Mouse (Mus musculus): ENCODE results near the gene Rbbp4. TPM values are rescaled to one million over a fixed set of nuclear protein-coding genes. Genes with fewer than 3 reads are reported as not detected.

Rbbp4 gene
- polyA plus RNA-seq, 1 experiment from 2014 or later: 644 TPM

- Histone ChIP-seq H3K27ac (replicated peaks; ENCODE audit: low read depth, low read length) (no peak overlapping the region), H3K9ac (ENCODE audit: low read length) (no peak overlapping the region), H3K27me3 (ENCODE audit: control insufficient read depth, insufficient read depth, low read length) (no peaks in the 10 kb centered on the region), H3K36me3 (ENCODE audit: control insufficient read depth, insufficient read depth, low read length) (peaks cover 6% of the 10 kb centered on the region), H3K4me1 (ENCODE audit: control insufficient read depth, insufficient read depth, low read length) (no peaks in the 10 kb centered on the region), H3K9me3 (ENCODE audit: control insufficient read depth, low read length) (no peaks in the 10 kb centered on the region), H3K4me2 (ENCODE audit: low read depth, severe bottlenecking) (no peak overlapping the region), H3K4me3 (ENCODE audit: low read depth, low read length) (no peak overlapping the region)
- ATAC-seq (ENCODE audit: insufficient number of reproducible peaks, low FRiP score, low TSS enrichment, low read depth): no peak
- 79% methylated on average over 2 of the region's 2 CpGs for WGBS
- no peak for DNase-seq (ENCODE audit: low spot score)
Observed at GRCm38 (mm10) chr4:129342705-129343104, 7.5 kb upstream of the Rbbp4 start.

DNA sequence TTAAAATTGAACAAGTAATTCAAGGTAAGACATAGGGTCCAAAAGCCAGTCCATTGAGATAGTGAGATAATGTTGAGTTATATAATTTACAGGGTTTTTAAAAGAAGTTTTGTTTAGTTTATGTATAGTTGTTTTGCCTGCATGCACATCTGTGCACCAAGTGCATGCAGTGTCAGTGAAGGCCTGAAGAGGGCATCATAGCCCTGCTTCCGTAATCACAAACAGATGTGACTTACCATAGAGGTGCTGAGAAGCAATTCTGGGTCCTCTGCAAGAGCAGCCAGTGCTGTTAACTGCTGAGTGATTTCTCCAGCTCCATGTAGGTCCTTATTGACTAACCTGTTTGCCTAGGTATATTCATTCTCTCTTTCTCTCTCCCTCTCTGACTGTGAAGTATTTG lies 6.7 kb upstream of the Rbbp4 start:
- H3K27ac ChIP-seq (replicated peaks; ENCODE audit: low read depth, low read length): no peak overlapping the region
- H3K9ac ChIP-seq (ENCODE audit: low read length): no peak overlapping the region
- ATAC-seq (ENCODE audit: insufficient number of reproducible peaks, low FRiP score, low TSS enrichment, low read depth): no peak
- H3K9me3 ChIP-seq (ENCODE audit: control insufficient read depth, low read length): no peaks in the 10 kb centered on the region
- H3K36me3 ChIP-seq (ENCODE audit: control insufficient read depth, insufficient read depth, low read length): peaks cover 6% of the 10 kb centered on the region
- no peak for DNase-seq (ENCODE audit: low spot score)
- no peak overlapping the region for H3K4me3 ChIP-seq (ENCODE audit: low read depth, low read length)
- no peaks in the 10 kb centered on the region for H3K27me3 ChIP-seq (ENCODE audit: control insufficient read depth, insufficient read depth, low read length)
- no peak overlapping the region for H3K4me2 ChIP-seq (ENCODE audit: low read depth, severe bottlenecking)
- 85% methylated on average over 1 of the region's 1 CpGs for WGBS
- no peaks in the 10 kb centered on the region for H3K4me1 ChIP-seq (ENCODE audit: control insufficient read depth, insufficient read depth, low read length)

DNA sequence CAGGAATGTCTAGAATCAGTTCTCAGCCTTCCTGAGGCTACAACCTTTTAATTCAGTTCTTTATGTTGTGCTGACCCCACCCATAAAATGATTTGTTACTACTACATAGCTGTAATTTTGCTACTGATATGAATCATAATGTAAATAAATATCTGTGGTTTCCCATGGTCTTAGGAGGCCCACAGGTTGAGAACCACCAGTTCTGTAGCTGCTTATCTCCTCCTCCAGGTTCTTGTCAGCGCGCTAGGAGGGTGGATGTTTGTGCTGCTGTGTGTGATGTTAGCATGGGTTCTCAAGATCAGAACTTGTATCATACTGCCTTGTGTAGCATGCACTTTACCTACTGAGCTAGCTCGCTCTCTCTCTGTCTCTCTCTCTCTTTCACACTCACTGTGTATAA lies 4.6 kb upstream of the Rbbp4 start:
- H3K9me3 ChIP-seq (ENCODE audit: control insufficient read depth, low read length): no peaks in the 10 kb centered on the region
- ATAC-seq (ENCODE audit: insufficient number of reproducible peaks, low FRiP score, low TSS enrichment, low read depth): no peak
- H3K4me1 ChIP-seq (ENCODE audit: control insufficient read depth, insufficient read depth, low read length): no peaks in the 10 kb centered on the region
- H3K36me3 ChIP-seq (ENCODE audit: control insufficient read depth, insufficient read depth, low read length): peaks cover 6% of the 10 kb centered on the region
- no peak overlapping the region for H3K27ac ChIP-seq (replicated peaks; ENCODE audit: low read depth, low read length)
- DNase-seq (ENCODE audit: low spot score): no peak
- WGBS: 95% methylated on average over 3 of the region's 3 CpGs
- no peak overlapping the region for H3K9ac ChIP-seq (ENCODE audit: low read length)
- no peak overlapping the region for H3K4me3 ChIP-seq (ENCODE audit: low read depth, low read length)
- H3K27me3 ChIP-seq (ENCODE audit: control insufficient read depth, insufficient read depth, low read length): no peaks in the 10 kb centered on the region
- no peak overlapping the region for H3K4me2 ChIP-seq (ENCODE audit: low read depth, severe bottlenecking)

DNA sequence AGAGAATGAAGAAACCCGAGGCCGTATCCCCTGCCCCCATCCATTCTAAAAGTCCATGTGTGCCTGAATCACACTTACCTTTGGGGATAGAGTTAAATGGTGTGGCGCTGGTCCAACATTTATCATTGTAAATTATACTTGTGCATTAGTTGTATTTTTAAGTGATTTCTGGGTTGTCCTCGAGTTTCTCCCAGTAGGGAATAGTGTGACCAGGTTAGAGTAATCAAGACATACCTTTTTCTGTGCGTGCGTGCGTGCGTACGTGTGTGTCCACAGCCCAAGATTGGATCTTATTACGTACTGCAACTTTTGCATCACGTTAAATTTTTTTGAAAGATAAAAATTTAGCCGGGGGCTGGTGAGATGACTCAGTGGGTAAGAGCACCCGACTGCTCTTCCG lies 1.1 kb upstream of the Rbbp4 start:
- H3K27me3 ChIP-seq (ENCODE audit: control insufficient read depth, insufficient read depth, low read length): no peaks in the 10 kb centered on the region
- no peak for DNase-seq (ENCODE audit: low spot score)
- ATAC-seq (ENCODE audit: insufficient number of reproducible peaks, low FRiP score, low TSS enrichment, low read depth): no peak
- no peaks in the 10 kb centered on the region for H3K9me3 ChIP-seq (ENCODE audit: control insufficient read depth, low read length)
- H3K36me3 ChIP-seq (ENCODE audit: control insufficient read depth, insufficient read depth, low read length): peaks cover 5% of the 10 kb centered on the region; the same call in 1 of the 2 replicates
- peak overlapping the region; percentile 94 for H3K27ac ChIP-seq (replicated peaks; ENCODE audit: low read depth, low read length)
- peak overlapping the region; percentile 99 for H3K4me3 ChIP-seq (ENCODE audit: low read depth, low read length)
- peak overlapping the region; percentile 47 for H3K4me2 ChIP-seq (ENCODE audit: low read depth, severe bottlenecking)
- H3K9ac ChIP-seq (ENCODE audit: low read length): peak overlapping the region; percentile 78
- 52% methylated on average over 14 of the region's 14 CpGs for WGBS
- peaks cover 13% of the 10 kb centered on the region for H3K4me1 ChIP-seq (ENCODE audit: control insufficient read depth, insufficient read depth, low read length)

GRCm38 (mm10) chr4:129334677-129335215 lies 424 bp downstream of the Rbbp4 start:
- Histone ChIP-seq H3K4me1 (ENCODE audit: control insufficient read depth, insufficient read depth, low read length) (peaks cover 13% of the 10 kb centered on the region), H3K9ac (ENCODE audit: low read length) (peak overlapping the region; percentile 99), H3K9me3 (ENCODE audit: control insufficient read depth, low read length) (no peaks in the 10 kb centered on the region), H3K27ac (replicated peaks; ENCODE audit: low read depth, low read length) (peak overlapping the region; percentile 95), H3K36me3 (ENCODE audit: control insufficient read depth, insufficient read depth, low read length) (peaks cover 9% of the 10 kb centered on the region; the same call in 1 of the 2 replicates), H3K4me3 (ENCODE audit: low read depth, low read length) (peak overlapping the region; percentile 99), H3K27me3 (ENCODE audit: control insufficient read depth, insufficient read depth, low read length) (no peaks in the 10 kb centered on the region), H3K4me2 (ENCODE audit: low read depth, severe bottlenecking) (peak overlapping the region; percentile 60)
- ATAC-seq (ENCODE audit: insufficient number of reproducible peaks, low FRiP score, low TSS enrichment, low read depth) (no peak; the same call in 1 of the 2 replicates), DNase-seq (ENCODE audit: low spot score) (peak; percentile 75)
- WGBS: under 1% methylated on average over 61 of the region's 62 CpGs

DNA sequence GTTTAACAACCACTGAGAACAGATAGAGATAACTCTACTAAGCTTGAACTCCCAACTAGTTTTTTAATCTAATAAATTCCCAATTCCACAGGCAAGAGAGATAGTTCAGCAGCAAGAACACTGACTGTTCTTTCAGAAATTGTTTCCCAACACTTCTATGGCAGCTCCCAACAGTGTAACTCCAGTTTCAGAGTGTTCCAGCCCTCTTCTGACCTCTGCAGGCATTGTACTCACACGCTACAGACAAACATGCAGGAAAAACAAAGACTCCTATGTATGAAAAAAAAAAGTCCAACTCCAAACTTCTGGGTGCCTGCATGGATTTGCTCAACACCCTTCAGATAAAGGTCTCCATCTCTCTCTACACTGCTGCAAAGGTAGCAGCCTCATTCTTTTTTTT lies 2.3 kb downstream of the Rbbp4 start:
- no peaks in the 10 kb centered on the region for H3K27me3 ChIP-seq (ENCODE audit: control insufficient read depth, insufficient read depth, low read length)
- no peaks in the 10 kb centered on the region for H3K9me3 ChIP-seq (ENCODE audit: control insufficient read depth, low read length)
- no peak for DNase-seq (ENCODE audit: low spot score)
- peaks cover 19% of the 10 kb centered on the region; the same call in 1 of the 2 replicates for H3K36me3 ChIP-seq (ENCODE audit: control insufficient read depth, insufficient read depth, low read length)
- peak overlapping the region; percentile 60; the same call in 1 of the 2 replicates for H3K4me2 ChIP-seq (ENCODE audit: low read depth, severe bottlenecking)
- WGBS: 73% methylated on average over 1 of the region's 1 CpGs
- H3K4me3 ChIP-seq (ENCODE audit: low read depth, low read length): peak overlapping the region; percentile 99
- peaks cover 13% of the 10 kb centered on the region for H3K4me1 ChIP-seq (ENCODE audit: control insufficient read depth, insufficient read depth, low read length)
- no peak overlapping the region for H3K27ac ChIP-seq (replicated peaks; ENCODE audit: low read depth, low read length)
- no peak for ATAC-seq (ENCODE audit: insufficient number of reproducible peaks, low FRiP score, low TSS enrichment, low read depth)
- H3K9ac ChIP-seq (ENCODE audit: low read length): no peak overlapping the region

DNA sequence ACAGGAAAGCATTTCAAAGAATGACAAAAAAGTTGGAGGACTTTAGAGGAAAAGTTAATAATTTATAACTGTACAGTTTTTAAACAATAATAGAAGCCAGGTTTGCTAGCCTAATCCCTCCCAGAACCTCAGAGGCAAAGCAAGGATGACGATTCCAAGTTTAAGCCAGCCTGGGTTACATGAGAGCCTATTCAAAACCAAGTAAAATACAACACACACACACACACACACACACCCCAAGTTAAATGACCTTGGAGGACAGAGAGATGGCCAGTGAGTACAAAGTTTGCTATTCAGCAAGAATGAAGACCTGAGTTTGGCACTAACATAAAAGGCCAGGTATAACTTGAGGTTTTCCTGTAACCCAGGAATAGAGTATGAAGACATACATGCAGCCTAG lies 9.0 kb downstream of the Rbbp4 start:
- Histone ChIP-seq H3K9me3 (ENCODE audit: control insufficient read depth, low read length) (no peaks in the 10 kb centered on the region), H3K4me3 (ENCODE audit: low read depth, low read length) (no peak overlapping the region), H3K36me3 (ENCODE audit: control insufficient read depth, insufficient read depth, low read length) (peaks cover 27% of the 10 kb centered on the region), H3K9ac (ENCODE audit: low read length) (no peak overlapping the region), H3K27me3 (ENCODE audit: control insufficient read depth, insufficient read depth, low read length) (no peaks in the 10 kb centered on the region), H3K27ac (replicated peaks; ENCODE audit: low read depth, low read length) (no peak overlapping the region), H3K4me2 (ENCODE audit: low read depth, severe bottlenecking) (no peak overlapping the region), H3K4me1 (ENCODE audit: control insufficient read depth, insufficient read depth, low read length) (no peaks in the 10 kb centered on the region)
- WGBS: 84% methylated on average over 1 of the region's 1 CpGs
- DNase-seq (ENCODE audit: low spot score) (no peak), ATAC-seq (ENCODE audit: insufficient number of reproducible peaks, low FRiP score, low TSS enrichment, low read depth) (no peak)

DNA sequence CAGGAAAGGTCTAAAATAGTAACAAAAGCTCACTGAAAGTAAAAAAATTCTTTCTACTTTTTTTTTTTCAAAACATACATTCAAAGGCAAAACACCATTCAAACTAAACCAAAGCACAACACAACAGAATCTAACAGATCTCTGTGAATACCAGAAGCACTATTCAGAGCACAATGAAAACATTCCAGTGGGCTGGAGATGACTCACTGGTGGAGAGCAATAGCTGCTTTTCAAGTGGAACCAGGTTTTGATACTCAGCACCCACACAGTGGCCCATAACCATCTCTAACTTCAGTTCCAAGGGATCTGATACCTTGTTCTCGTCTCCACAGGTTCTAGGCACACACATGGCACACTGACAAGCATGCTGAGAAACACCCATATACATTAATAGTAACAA lies 10.4 kb downstream of the Rbbp4 start:
- DNase-seq (ENCODE audit: low spot score) (no peak), ATAC-seq (ENCODE audit: insufficient number of reproducible peaks, low FRiP score, low TSS enrichment, low read depth) (no peak)
- H3K27me3 ChIP-seq (ENCODE audit: control insufficient read depth, insufficient read depth, low read length): no peaks in the 10 kb centered on the region
- peaks cover 26% of the 10 kb centered on the region for H3K36me3 ChIP-seq (ENCODE audit: control insufficient read depth, insufficient read depth, low read length)
- H3K9me3 ChIP-seq (ENCODE audit: control insufficient read depth, low read length): no peaks in the 10 kb centered on the region
- no peaks in the 10 kb centered on the region for H3K4me1 ChIP-seq (ENCODE audit: control insufficient read depth, insufficient read depth, low read length)
- H3K27ac ChIP-seq (replicated peaks; ENCODE audit: low read depth, low read length): no peak overlapping the region
- H3K9ac ChIP-seq (ENCODE audit: low read length): no peak overlapping the region
- WGBS: 84% methylated on average over 1 of the region's 1 CpGs
- no peak overlapping the region for H3K4me3 ChIP-seq (ENCODE audit: low read depth, low read length)
- no peak overlapping the region for H3K4me2 ChIP-seq (ENCODE audit: low read depth, severe bottlenecking)

GRCm38 (mm10) chr4:129323491-129323890 lies 11.7 kb downstream of the Rbbp4 start:
- no peak overlapping the region for H3K4me2 ChIP-seq (ENCODE audit: low read depth, severe bottlenecking)
- 90% methylated on average over 1 of the region's 1 CpGs for WGBS
- DNase-seq (ENCODE audit: low spot score): no peak
- peaks cover 28% of the 10 kb centered on the region for H3K36me3 ChIP-seq (ENCODE audit: control insufficient read depth, insufficient read depth, low read length)
- H3K4me3 ChIP-seq (ENCODE audit: low read depth, low read length): no peak overlapping the region
- H3K9ac ChIP-seq (ENCODE audit: low read length): no peak overlapping the region
- no peaks in the 10 kb centered on the region for H3K9me3 ChIP-seq (ENCODE audit: control insufficient read depth, low read length)
- no peaks in the 10 kb centered on the region for H3K4me1 ChIP-seq (ENCODE audit: control insufficient read depth, insufficient read depth, low read length)
- ATAC-seq (ENCODE audit: insufficient number of reproducible peaks, low FRiP score, low TSS enrichment, low read depth): no peak
- no peak overlapping the region for H3K27ac ChIP-seq (replicated peaks; ENCODE audit: low read depth, low read length)
- no peaks in the 10 kb centered on the region for H3K27me3 ChIP-seq (ENCODE audit: control insufficient read depth, insufficient read depth, low read length)

Data from limb, embryonic 11.5 days (tissue).